Mouse (Mus musculus) urinary bladder, postnatal 25 days (tissue): Measurements from ENCODE around the gene Runx3.
"Not testable (repeated sequence)": the region's sequence is repeated elsewhere in the genome, so short reads cannot be mapped to it uniquely, and the experiment has no call there.

Experiments used
- DNase-seq: peaks from one replicate; pipeline ENCODE4 v3.0.0; 2022; ENCODE audit warnings: low spot score

Runx3 gene

GRCm38 (mm10) chr4:135171304-135171875 lies 50.9 kb downstream of the Runx3 start:
- no peak for DNase-seq

DNA sequence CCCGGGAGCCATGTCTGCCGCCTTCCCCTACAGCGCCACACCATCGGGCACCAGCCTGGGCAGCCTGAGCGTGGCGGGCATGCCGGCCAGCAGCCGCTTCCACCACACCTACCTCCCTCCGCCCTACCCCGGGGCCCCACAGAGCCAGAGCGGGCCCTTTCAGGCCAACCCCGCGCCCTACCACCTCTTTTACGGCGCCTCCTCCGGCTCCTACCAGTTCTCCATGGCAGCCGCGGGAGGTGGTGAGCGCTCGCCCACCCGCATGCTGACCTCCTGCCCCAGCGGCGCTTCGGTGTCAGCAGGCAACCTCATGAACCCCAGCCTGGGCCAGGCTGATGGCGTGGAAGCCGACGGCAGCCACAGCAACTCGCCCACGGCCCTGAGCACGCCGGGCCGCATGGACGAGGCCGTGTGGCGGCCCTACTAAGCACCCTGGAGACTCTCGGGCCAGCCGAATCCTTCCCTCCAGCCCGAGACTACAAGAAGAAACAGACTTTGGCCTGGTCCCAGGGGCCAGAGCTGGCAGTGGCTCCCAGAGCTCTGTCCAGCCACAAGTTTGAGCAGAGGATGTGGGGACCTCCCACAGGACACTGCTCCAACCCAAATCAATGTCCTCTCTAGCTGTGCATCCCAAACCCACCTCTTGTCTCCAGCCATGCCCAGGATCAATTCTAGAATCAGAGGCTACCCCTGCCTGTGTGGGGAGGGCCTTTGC lies 55.1 kb downstream of the Runx3 start:
- no peak for DNase-seq

DNA sequence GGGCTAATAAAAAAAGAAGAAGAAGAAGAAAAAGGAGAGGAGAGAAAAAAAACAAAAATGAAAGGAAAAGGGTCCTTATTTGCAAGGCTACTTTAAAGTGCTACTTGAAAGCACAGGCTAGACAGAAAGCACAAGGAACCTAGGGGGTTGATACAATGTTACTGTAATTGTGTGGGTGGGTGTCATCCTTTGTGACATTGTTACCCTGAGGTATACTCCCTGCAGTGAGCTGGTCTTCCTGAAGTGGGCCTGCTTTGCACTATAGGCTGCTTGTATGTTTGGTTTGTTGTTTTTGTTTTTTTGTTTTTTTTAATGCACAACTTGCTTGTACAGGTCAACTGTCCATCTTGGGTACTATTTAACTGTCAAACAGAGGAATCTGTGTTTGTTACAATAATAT lies 57.1 kb downstream of the Runx3 start:
- no peak for DNase-seq

GRCm38 (mm10) chr4:135179077-135179481 lies 58.6 kb downstream of the Runx3 start:
- no peak for DNase-seq

GRCm38 (mm10) chr4:135181819-135182218 lies 61.4 kb downstream of the Runx3 start:
- DNase-seq: no peak

DNA sequence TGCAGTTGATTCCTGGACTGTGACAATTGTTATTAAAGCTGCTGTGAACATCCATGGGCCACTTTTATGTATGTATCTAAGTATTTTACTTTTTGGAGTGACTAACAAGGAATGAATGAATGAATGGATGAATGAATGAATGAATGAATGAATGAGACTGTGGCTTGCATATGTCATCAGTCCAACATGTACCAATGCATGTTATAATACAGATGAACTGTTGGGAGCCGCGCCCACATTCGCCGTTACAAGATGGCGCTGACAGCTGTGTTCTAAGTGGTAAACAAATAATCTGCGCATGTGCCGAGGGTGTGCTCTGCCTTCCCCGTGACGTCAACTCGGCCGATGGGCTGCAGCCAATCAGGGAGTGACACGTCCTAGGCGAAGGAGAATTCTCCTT lies 63.8 kb downstream of the Runx3 start:
- DNase-seq: not testable (repeated sequence)

DNA sequence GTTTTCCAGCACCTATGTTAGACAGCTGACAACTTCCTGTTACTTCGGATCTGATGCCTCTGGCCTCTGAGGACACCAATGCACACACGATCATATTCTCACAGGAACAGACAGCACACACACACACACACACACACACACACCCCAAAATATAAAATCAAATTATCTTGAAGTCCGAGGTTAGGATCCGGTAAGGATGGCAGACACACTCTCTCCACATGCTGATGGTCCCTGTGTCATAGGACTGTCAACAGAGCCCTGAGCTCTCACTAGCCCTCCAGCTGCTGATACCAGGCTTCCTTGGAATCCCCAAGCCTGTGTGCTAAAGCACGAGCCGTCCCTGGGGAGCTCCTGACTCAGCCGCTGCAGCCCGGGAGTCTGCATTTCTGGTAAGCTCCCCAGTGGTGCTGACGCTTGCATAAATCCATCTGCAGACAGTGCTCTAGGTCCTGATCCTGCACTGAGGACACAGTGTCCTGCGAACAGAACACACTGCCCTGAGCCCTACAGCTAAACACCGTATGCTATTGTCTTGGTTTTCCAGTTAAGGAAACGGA lies 69.1 kb downstream of the Runx3 start:
- DNase-seq: no peak

- DNase-seq: no peak
These were observed 69.9 kb downstream of the Runx3 start for GRCm38 (mm10) chr4:135190364-135190763.

- no peak for DNase-seq
These were observed 70.7 kb downstream of the Runx3 start for GRCm38 (mm10) chr4:135191185-135191584.

- no peak for DNase-seq
These were observed 71.2 kb downstream of the Runx3 start for GRCm38 (mm10) chr4:135191604-135192003.

DNA sequence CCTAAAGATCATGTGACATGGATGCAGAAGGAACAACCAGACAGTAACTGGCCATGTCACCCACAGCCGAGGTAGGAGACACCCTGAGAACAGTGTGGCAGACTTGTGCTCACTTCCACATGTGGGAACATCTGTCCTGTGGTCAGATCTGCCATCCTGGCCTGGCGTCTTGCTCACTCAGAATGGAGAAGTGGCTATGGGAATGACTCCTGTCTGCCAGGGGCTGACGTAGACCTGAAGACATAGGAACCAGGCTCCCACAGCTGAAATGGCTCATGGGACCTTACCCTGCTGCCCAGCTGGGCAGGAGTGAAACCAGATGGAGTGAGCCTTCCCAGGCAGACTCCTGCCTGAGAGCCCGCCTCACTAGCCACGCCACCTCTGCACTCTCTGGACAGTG lies 72.4 kb downstream of the Runx3 start:
- DNase-seq: no peak

DNA sequence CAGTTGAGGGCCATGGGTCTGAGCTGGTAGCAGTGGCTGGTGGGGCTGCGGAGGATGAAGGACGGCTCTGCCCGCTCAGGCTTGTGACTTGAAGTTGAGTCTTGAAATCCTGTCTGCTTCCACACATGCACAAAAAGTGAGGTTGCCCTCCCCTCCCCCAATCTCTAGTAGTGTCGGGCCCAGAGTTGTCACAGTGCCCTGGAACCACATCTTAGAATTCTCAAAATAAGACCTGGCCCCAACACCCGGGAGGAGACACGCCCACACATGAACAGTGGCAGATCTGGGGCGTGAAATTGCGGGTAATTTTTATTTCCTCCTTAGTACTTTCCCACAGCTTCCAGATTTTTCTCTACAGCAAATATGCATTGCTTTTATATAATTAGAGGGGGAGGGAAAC lies 77.4 kb downstream of the Runx3 start:
- DNase-seq: no peak

GRCm38 (mm10) chr4:135201771-135202170 lies 81.3 kb downstream of the Runx3 start:
- no peak for DNase-seq

DNA sequence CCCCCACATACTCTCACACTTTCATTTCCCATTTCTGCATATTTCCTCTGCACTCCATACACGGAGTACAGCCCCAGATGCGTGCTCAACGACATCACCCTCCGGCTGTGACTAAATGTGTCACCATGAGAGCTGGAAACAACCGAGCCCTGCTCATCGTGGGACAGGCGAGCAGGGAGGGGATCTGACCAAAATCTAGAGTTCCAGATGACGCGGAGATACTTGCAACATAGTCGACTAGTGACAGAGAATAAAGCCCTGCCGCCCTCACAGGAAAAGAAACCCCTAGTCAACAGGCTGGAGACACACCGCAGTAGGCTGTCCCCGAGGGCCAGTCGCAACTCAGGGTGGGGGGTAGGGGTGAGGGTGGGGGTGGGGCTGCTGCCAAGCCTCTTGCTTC lies 82.8 kb downstream of the Runx3 start:
- DNase-seq: no peak

DNA sequence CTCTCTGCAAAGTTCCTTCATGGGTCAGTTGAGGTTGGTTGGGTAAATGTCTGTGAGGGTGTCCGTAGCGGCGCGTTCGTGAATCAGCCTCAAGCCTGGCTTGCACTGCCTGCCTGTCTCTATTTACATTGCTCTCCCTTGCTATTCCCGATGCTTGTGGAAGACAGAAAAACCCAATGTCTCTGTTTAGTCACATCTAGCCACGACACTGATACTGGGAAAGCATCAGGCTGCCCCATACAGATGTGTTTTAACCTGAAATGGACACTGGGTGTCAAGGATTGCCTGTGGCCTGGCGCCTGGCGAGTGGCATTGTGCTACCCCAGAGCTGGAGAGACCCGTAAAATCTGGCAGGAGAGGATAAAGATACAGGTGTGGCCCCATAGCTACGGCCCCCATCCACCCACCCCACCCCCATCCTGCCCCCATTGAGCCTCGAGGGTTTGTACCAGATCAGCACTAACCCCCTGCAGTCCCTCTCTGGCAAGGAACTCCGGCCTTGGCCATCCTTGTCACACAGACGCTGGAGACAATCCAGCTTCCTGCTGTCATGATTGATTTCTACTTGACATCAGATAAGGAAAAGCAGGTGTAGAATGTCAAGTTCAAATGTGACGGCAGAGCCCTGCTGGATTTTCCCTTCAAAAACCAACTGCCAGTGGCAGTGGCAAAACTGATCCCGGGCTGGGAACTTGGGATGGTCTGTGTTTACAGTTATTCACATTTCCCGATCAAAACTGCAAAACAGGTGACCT lies 83.5 kb downstream of the Runx3 start:
- no peak for DNase-seq

GRCm38 (mm10) chr4:135204666-135205065 lies 84.2 kb downstream of the Runx3 start:
- no peak for DNase-seq

GRCm38 (mm10) chr4:135205254-135205653 lies 84.8 kb downstream of the Runx3 start:
- no peak for DNase-seq

GRCm38 (mm10) chr4:135205711-135206600 lies 85.5 kb downstream of the Runx3 start:
- DNase-seq: peak; percentile 82

DNA sequence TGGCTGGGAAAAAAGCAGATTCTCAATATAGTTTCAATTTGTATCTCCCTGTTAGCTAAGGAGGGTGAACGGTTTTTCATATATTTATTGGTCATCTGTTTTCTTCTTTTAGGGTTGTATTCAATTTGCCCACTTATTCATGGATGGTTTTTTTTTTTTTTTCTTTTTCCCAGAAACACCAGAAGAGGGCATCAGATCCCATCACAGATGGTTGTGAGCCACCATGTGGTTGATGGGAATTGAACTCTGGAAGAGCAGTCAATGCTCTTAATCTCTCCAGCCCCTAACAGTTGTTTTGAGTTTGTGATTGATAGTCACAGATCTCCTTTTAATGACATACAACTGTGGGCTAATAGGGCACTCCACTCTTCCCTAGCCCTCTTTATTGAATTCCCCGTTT lies 89.4 kb downstream of the Runx3 start:
- no peak for DNase-seq

- DNase-seq: peak; percentile 80
These were observed 99.2 kb downstream of the Runx3 start for GRCm38 (mm10) chr4:135219652-135220051.

DNA sequence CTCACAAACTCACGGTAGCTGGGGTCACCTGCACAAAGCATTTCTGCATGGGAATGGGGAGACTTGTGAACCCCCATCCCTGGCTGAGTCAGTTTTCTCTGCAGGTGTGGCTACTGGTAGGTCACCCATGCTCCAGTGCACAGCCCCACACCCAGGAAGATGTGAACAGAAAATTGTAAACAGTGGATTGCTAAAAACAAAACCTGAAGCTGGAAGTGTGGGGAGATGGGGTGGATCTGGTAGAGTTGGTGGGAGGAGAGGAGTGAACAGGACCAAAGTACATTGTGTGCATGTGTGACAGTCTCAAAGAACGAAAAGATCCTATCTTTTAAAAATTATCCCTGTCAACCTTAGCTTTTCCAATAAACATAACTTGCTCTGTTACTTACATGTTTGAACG lies 100.2 kb downstream of the Runx3 start:
- no peak for DNase-seq
